Mouse (Mus musculus) left cerebral cortex, postnatal 14 days (tissue): ENCODE results near the gene Tmem150b. TPM values are rescaled to one million over a fixed set of nuclear protein-coding genes. Genes with fewer than 3 reads are reported as not detected.

Experiments
- DNase-seq, 2 experiments: peaks; one replicate each; pipeline ENCODE4 v3.0.0; 2021 to 2022; ENCODE audit warnings: low spot score in 2 of 2, mixed read lengths in 1 of 2
- intact Hi-C: fragments of 180-260 bp; cut with DNase I; formaldehyde crosslinking; loops from one replicate; pipeline ENCODE4 v1.15.1; 2025
- long read RNA-seq, 2 experiments: library from polyadenylated mRNA; stranded (forward); transcript quantifications; one replicate each; pipeline ENCODE4 v2.0.0; 2021
- total RNA-seq, 2 experiments: library from RNA; stranded (reverse); gene quantifications; 2 replicates each; pipeline ENCODE4 v1.2.3; 2021

Gene Tmem150b
- total RNA-seq, result under 1 TPM in 1 of 2 experiments, not detected in 1; 0.21 TPM
- long read RNA-seq, experiment 1, result 0 reads
- long read RNA-seq, experiment 2, partial matches to known transcripts, result 0 of 1 reads
- long read RNA-seq, experiment 2, other reads (novel, unspliced or antisense), result 1 of 1 reads

GRCm38 (mm10) chr7:4725169-4725568 is at the start of gene Tmem150b:
Gene Tmem150b (minus strand): TSS chr7:4725249.
- no peak for DNase-seq
- intact Hi-C loops, result no loop called here

GRCm38 (mm10) chr7:4771202-4771601 is 46.2 kb upstream of the Tmem150b start, which contains the start of gene Fam71e2:
Gene Fam71e2 (minus strand): TSS chr7:4771302.
- intact Hi-C loops, result no loop called here
- no peak for DNase-seq

GRCm38 (mm10) chr7:4764946-4765710 is 40.1 kb upstream of the Tmem150b start:
- intact Hi-C loops, result no loop called here
- DNase-seq, result no peak

GRCm38 (mm10) chr7:4759670-4760069 is 34.6 kb upstream of the Tmem150b start:
- intact Hi-C loops, result no loop called here
- DNase-seq, result no peak

- intact Hi-C loops, result no loop called here
- peak; percentile 74 to 87 for DNase-seq
These were observed 27.9 kb upstream of the Tmem150b start, which contains the start of gene Cox6b2 for GRCm38 (mm10) chr7:4752821-4753570. Gene Cox6b2 (minus strand): TSS chr7:4753094.

- intact Hi-C loops, result no loop called here
These were observed 27.1 kb upstream of the Tmem150b start for GRCm38 (mm10) chr7:4751971-4752820.

GRCm38 (mm10) chr7:4749169-4749568 is 24.1 kb upstream of the Tmem150b start:
- no peak for DNase-seq
- intact Hi-C loops, result no loop called here

More at GRCm38 (mm10) chr7:4751971-4752820, 27.1 kb upstream of the Tmem150b start:
- DNase-seq, result no peak

- DNase-seq, result no peak
- intact Hi-C loops, result no loop called here
These were observed 23.3 kb upstream of the Tmem150b start for GRCm38 (mm10) chr7:4748321-4748720.

GRCm38 (mm10) chr7:4747156-4747899 is 22.3 kb upstream of the Tmem150b start:
- DNase-seq, result no peak
- intact Hi-C loops, result no loop called here

GRCm38 (mm10) chr7:4746326-4746980 is 21.4 kb upstream of the Tmem150b start:
- no peak for DNase-seq
- intact Hi-C loops, result no loop called here

- intact Hi-C loops, result loop anchor here (5.0 kb wide), 1 partner anchor 47 kb away; the partner anchor contains the start of gene Rpl28
- no peak for DNase-seq
These were observed 19.8 kb upstream of the Tmem150b start for GRCm38 (mm10) chr7:4744886-4745285.

- intact Hi-C loops, result loop anchor here (5.0 kb wide), 1 partner anchor 49 kb away; the partner anchor contains the start of gene Rpl28
- no peak for DNase-seq
These were observed 18.3 kb upstream of the Tmem150b start for GRCm38 (mm10) chr7:4743354-4743753.

GRCm38 (mm10) chr7:4742482-4742819 is 17.4 kb upstream of the Tmem150b start:
- no peak for DNase-seq
- intact Hi-C loops, result loop anchor here (5.0 kb wide), 1 partner anchor 50 kb away; the partner anchor contains the start of gene Rpl28

GRCm38 (mm10) chr7:4741672-4742481 is 16.8 kb upstream of the Tmem150b start:
- intact Hi-C loops, result loop anchor here (5.0 kb wide), 1 partner anchor 50 kb away; the partner anchor contains the start of gene Rpl28
- DNase-seq, result no peak

GRCm38 (mm10) chr7:4741151-4741550 is 16.1 kb upstream of the Tmem150b start:
- intact Hi-C loops, result loop anchor here (5.0 kb wide), 1 partner anchor 51 kb away; the partner anchor contains the start of gene Rpl28
- DNase-seq, result no peak

GRCm38 (mm10) chr7:4740309-4740727 is 15.3 kb upstream of the Tmem150b start:
- intact Hi-C loops, result loop anchor here (5.0 kb wide), 1 partner anchor 52 kb away; the partner anchor contains the start of gene Rpl28
- no peak for DNase-seq
